Mouse (Mus musculus) left cerebral cortex, postnatal 14 days (tissue): ENCODE data around the gene Cks1b. TPM values are rescaled to one million over a fixed set of nuclear protein-coding genes. Genes with fewer than 3 reads are reported as not detected.
"Not testable (repeated sequence)": the region's sequence is repeated elsewhere in the genome, so short reads cannot be mapped to it uniquely, and the experiment has no call there.

Source experiments
- DNase-seq, 2 experiments: peaks; one replicate each; pipeline ENCODE4 v3.0.0; 2021 to 2022; ENCODE audit warnings: low spot score in 2 of 2, mixed read lengths in 1 of 2
- intact Hi-C: fragments of 180-260 bp; cut with DNase I; formaldehyde crosslinking; loops from one replicate; pipeline ENCODE4 v1.15.1; 2025
- total RNA-seq, 2 experiments: library from RNA; stranded (reverse); gene quantifications; 2 replicates each; pipeline ENCODE4 v1.2.3; 2021

Gene Cks1b
- total RNA-seq, 2 experiments from 2014 or later = 3.5 to 4.0 TPM

DNA sequence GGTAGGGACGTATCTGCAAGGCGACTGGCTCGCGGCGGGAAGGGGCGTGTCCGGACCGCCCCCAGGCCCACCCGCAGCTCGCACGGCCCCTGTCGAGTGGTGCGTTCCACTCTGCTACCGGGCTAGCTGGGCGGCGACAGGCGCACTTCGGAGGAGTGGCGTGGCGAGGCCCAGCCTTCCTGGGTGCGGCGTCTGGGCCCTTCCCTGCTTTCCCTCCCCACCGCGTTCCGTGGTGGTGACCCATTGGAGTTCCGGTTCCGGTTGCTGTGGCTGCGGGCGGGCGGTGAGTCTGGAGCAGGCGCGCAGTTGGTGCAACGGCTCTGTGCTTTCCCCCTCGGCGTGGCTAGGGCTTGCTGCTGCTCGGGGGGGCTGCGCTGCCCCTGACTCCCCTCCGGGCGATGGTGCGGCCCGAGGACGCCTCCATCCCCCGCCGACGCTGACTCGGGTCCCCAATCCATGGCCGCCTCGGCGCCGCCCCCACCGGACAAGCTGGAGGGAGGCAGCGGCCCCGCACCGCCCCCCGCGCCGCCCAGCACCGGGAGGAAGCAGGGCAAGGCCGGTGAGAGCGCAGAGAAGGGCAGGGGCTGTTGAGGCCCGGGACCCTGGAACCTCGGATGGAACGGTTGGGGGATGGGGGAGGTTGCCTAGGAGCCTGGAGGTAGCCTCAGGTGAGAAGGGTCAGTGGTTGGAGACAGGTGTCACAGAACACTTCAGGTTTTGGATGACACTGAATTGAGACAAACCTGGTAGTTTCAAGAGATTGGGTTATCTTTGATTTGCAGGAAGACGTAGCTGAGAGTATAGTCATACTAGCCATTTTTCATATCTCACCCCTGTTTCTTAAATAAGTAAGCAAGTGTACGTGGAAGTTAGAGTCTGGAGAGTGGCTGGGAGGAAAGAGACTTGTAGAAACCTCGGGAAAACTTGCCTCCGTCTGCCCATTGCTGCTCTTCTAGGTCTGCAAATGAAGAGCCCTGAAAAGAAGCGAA lies 12.3 kb upstream of the Cks1b start, which contains the start of gene Pygo2:
TSS of gene Pygo2 (plus strand) at position 44 of the 989 bp plus-strand sequence.
- DNase-seq = peak; percentile 96 to 97
- intact Hi-C loops = no loop called here

DNA sequence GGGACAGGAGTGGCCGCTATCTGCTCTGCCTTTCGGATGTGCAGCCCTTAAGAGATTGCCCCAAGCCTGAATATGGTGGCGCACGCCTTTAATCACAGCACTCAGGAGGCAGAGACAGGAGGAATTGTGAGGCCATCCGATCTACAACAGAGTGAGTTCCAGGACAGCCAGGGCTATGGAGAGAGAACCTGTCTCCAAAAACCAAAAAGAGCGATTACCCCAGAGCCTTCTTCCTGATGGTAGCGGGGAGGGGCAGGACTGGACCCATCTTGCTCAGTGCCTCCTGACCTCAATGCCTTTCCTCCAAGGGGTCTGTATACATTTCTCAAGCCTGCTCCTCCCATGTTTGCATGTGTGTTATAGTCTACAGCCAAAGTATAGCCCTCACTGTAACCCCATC lies 10.8 kb upstream of the Cks1b start:
- DNase-seq, intact Hi-C loops: not testable (repeated sequence)

DNA sequence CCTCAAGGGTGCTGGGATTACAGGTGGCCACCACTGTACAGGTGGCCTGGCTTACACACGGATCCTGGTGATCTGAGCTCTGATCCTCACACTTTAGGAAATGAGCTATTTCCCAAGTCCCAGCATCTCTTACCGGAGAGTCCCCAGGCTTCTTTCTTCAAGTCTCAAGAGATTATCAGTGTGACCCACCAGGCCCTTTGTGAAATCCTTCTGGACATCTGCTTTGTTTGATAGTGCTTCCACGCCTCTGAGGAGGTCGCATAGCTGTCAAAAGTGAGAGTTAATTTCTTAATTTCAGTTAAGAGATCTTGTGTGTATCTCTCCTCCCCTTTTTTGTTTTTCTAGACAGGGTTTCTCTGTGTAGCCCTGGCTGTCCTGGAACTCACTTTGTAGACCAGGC lies 7.7 kb upstream of the Cks1b start:
- intact Hi-C loops = no loop called here

DNA sequence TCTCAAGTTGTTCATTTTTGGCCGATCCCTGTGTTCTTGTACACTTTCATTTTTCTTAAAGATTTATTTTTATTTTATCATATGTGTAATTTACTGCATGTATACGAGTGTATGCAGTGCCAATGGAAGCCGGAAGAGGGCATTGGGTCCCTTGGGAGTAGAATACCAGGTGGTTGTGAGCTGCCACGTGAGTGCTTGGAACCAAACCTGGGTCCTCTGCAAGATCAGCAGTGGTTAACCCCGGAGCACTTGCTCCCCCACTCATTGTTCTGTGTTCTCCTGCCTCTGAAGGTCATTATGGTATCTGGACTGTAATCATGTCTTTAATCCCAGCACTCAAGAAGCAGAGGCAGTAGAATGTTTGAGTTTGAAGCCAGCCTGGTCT lies 7.0 kb upstream of the Cks1b start:
- intact Hi-C loops = no loop called here
- no peak for DNase-seq

More for the DNA sequence above, 7.7 kb upstream of the Cks1b start:
- no peak for DNase-seq

DNA sequence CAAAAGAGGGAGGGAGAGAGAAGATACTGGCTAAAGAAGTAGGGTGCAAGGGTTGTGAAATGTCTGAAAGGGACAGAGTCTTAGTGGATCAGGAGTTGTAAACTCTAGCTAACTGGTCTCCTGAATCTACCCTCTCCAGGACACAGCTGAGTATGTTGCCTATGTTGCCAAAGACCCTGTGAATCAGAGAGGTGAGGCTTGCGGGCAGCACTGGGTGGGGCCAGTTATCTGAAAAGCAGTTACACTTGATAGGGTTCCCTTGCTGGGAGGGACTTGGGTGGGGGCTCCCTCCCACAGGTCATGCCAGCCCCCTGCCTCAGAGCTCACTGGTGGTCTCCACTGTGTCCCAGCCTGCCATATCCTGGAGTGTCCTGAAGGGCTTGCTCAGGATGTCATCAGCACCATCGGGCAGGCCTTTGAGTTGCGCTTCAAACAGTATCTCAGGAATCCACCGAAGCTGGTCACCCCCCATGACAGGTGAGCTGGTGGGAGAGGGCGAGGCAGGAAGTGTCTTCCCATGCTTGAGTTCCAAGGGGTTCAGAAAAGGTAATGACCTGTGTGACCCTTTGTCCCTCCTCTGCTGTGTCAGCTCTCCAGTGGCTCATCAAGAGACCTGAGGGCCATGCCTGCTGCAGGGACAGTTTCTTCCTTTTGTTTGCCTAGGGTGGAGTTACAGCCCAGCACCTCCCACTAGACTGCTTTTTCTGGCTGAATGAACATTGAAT lies 6.4 kb upstream of the Cks1b start:
- intact Hi-C loops = no loop called here
- DNase-seq = no peak

DNA sequence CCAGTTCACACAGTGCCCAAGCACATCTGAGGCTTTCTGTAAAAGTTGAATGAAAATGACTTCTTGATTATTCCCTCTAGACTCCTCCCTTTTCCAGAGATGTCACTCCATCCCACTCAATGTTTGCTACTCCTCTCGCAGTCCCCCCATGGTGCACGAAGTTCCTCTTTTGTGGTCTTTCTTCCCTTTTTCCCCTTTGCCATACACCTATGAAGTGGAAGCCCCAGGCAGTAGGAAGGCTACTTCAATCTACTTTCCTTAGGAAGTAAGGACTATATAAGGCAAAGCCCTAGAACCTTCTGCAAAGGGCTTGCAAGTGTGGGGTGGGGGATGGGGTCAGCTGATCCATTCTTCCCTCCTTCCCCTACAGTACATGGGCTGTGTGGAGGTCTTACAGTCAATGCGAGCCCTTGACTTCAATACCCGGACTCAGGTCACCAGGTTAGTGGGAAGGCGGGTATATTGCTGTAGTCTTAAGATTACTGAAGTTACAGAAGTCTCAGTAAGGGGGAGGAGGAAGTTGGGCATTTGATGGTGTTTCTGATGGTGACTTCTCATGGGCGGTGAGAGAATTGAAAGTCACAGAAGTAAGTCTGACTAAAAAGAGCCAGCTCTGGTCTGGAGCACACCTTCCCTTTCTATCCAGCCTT lies 4.5 kb upstream of the Cks1b start:
- intact Hi-C loops = no loop called here
- DNase-seq = no peak

DNA sequence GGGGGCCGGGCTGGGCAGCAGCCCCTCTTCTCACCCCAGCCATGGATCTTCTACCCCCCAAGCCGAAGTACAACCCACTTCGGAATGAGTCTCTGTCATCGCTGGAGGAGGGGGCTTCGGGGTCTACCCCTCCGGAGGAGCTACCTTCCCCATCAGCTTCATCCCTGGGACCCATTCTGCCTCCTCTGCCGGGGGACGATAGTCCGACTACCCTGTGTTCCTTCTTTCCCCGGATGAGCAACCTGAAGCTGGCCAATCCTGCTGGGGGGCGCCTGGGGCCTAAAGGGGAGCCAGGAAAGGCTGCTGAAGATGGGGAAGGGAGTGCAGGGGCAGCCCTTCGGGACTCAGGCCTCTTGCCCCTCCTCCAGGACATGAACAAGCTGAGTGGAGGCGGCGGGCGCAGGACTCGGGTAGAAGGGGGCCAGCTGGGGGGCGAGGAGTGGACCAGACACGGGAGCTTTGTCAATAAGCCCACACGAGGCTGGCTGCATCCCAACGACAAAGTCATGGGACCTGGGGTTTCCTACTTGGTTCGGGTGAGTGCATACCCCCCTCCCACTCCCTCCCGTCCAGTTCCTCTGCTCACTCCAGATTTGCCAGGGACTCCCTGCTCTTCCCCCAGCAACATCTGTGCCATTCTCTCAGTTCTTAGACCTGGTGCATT lies 3.8 kb upstream of the Cks1b start:
- intact Hi-C loops = no loop called here
- no peak for DNase-seq

DNA sequence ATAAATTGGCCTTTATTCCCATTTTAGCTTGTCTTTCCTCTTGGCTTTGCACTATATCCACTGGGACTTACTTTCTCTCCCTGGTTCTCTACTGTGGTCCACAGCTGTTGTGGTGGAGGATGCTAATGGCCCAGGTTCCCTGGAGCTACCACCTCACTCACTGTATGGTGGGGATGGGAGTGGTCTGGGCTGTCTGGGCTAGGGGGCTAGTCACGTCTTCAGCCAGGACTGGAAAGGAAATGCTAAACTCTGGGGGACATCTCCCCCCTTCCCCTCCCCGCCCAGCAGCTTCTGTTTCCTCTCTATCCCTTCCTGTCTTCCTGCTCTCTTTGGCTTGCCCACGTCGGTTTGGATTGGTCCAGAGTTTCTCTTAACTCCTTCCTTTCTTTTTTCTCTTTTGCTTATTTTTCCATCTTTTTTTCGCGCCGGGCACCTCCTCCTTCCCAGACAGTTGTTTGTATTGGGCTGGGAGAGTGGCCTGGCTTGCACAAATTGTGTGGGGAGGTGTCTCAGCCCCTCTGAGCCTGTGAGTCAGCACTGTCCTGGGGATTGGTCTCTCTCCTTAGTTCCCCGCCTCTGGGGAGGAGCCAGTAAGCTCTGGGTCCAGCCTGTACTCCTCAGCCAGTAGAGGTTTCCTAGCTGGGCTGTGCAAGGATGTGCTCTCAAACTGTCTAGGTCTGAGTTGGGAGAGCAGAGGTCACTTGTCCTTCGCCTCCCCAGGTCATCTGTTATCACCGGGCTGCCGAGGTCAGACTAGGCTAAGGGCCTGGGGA lies 3.0 kb upstream of the Cks1b start:
- DNase-seq = peak; percentile 72 to 76
- intact Hi-C loops = no loop called here

DNA sequence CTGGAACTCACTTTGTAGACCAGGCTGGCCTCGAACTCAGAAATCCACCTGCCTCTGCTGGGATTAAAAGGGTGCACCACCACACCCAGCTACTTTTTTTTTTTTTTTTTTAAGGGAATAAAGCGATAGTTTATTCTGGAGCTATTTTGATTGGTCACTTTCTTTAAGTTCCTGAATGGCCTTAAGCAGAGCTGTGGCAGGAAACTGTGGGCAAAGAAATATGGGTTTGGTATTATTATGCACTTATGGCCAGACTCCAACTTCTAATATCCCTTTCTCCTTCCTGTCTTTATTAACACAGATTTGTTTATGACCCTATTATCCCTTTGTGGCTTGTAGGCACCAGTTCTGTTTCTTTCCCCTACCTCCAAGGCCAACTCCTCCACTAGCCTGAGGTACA lies 2.2 kb upstream of the Cks1b start:
- DNase-seq = no peak
- intact Hi-C loops = no loop called here

DNA sequence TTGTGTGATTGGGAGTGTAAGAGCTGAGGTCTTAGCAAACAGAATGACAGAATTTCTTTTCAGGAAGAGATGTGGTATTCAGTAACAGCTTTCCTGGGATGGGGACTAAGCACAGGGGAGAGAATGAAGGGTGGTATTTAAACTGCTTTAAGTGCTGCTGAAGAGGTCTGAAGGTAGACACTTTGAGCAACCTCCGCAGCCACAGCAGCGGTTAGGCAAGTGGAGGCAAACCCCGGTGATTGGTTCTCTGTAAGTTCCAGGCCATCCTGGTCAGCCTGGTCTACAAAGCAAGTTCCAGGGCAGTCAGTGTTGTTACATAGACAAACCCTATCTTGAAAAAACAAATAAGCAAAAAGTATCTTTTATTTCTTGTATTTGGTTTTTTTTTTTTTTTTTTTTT lies 1.8 kb upstream of the Cks1b start:
- no peak for DNase-seq
- intact Hi-C loops = no loop called here

DNA sequence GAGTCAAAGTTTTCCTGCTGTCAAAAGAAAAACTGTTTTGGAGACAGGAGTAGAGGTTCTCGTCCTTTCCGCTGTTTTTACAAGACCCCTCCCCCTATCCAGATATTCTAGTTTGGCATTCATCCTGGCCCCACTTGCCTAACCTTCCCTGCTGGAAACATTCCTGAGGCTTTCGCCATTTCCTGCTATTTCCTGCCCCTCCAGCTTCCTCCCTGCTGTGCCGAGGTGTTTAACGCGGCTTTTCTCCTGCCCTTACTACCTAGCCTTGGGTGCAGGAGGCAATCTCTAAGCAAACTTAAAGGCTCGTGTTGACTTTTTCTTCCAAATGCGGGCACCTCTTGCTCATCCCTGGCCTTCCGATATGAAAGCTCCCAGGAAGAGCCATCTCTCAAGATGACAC lies 1.4 kb upstream of the Cks1b start:
- no peak for DNase-seq
- intact Hi-C loops = no loop called here

DNA sequence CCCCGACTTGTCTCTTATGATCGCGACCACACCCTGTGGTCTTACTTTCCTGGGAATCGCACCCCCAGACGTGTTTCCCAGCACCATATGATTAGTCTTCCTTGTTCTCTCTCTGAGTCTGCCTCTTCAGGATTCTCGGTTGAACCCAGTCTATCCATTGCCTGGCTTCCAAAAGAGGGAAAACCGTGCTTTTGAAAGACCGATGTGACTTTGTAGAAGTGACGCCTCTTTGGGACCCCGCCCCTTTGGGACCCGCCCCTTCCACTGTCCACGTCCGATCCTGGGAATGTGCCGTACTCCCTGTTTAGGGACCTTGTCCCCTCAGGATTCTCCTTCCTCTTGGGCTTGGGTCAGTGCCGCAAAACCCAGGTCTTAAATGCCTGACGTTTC lies 673 bp upstream of the Cks1b start:
- DNase-seq = peak in 1 of 2 experiments; percentile 27
- intact Hi-C loops = no loop called here

DNA sequence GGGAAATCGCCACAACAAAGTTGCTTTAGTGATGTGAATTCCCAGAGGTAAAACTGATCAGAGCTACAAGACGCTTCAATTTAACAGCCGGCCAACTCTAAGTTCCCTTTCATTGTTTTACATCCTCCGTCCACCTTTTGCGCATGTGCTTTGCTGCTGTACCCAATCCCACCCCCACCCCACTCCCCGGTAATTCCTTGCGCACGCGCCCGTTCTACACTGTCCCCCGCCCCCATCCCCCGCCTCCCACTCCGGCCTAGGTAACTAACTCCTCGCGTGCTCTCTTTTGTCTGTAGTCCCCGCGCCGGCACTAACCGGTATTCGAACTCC lies 378 bp downstream of the Cks1b start:
- DNase-seq = no peak
- intact Hi-C loops = no loop called here

DNA sequence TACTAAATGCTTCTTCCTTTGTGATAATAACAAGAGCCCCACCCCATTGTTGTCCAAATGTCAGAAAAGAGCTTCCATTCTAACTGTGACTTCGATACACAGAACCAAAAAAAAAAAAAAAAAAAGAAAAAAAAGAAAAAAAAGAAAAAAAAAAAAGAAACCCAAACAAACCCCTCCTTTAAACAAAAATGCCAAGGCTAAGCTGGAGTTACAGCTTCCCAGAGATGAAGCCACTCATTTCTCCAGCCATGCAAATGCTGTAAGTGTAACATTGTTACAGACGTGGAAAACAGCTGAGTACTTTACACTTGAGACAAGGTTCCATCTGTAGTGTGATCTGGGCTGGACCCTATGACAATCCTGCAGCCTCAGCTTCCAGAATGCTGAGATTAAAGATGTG lies 1.1 kb downstream of the Cks1b start:
- no peak for DNase-seq
- intact Hi-C loops = no loop called here

DNA sequence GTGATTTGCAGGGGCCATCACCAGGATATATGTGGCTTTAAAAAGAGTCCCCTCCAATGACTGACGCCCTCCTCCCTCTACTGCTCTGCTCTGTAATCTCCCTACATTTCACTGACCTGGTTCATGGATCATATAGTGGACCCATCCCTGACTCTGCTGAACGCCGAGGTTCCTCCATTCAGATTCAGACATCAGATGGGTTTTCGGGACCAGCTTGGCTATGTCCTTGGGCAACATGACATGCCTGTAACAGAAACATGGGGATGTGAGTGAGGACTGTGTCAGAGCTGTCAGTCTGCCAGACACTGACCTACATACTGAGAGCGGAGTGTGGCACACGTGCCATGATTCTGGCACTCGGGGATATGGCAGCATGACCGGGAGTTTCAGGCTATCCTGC lies 2.0 kb downstream of the Cks1b start:
- intact Hi-C loops = no loop called here
- DNase-seq = no peak

DNA sequence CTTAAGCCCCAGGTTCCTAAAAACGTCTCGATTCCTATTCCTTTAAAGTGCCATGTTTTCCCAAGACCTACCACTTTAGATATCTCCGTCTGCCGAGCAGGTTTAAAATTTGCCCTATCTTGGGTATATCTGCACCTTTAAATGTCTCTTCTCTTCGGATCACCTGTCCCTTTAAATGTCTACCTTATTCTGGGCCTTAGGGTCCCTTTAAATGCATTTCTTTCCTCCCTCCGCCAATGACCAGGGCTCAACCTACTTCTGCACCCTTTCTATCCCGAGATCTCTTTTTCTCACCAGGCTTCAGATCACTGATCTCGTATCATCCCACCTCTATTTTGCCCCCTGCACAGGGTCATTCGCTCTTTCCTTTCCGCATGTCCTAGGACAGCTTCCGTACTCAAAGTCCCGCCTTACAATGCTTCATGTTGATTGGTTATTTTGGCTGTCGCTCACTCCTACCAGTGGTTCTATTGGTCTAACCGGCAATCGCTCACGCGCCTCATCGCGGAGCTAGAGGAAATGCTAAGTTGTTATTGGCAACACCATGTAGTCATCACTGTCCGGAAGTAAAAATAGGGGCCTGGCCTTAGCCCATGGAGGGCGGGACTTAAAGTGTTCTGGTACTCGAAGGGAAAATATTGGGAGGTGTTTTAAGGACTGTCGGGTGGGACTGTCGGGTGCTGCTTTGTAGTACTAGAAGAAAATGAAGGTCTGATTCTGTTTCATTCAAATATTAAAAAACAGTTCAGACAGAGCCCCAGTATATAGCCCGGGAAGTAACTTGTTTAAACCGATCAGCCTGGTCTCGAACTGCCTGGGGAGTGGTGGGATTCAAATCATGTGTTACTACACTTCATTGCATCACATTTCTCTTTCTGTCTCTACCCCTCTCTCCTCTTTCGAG lies 6.4 kb downstream of the Cks1b start, which contains the start of gene Flad1:
TSS of gene Flad1 (minus strand) at position 381 of the 904 bp plus-strand sequence.
- intact Hi-C loops = no loop called here
- DNase-seq = peak; percentile 100

DNA sequence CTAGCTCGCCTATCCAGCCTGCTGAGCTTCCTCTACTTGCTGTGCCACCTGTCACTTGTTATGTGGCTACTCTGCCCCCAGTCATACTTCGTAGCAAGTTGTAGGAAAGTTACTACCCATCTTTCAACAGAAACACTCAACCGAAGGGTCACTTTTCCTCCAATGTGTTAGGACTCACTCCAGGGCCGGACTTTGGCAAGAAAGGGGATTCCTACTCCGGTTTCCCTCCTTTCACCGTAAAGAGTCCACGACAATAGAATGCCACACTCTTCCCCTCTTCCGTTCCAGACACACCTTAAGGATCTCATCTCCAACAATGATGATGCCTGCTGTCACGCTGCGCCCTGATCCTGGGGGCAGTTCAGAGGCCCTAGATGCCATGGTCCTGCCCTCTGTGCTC lies 7.3 kb downstream of the Cks1b start:
- intact Hi-C loops = no loop called here

DNA sequence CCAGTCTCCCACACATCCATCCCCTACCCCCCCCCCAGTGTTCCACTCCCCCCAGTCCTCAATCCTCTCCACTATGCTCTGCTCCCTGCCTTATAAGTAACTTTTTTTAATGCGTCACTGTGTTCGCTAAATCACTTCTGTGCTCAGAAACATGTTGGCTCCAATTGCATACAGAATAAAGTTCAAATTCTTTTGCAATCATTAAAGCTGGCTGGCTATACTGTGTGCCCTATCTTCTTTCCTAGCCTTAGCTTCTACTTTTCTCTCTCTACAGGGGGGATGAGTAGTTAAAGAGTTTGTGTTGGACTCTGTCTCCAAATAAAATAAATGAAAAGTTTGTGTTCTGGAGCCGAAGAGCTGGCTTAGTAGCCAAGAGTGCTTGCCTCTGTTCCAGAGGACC lies 8.5 kb downstream of the Cks1b start:
- intact Hi-C loops = no loop called here
- DNase-seq = no peak

More for the DNA sequence above, 7.3 kb downstream of the Cks1b start:
- DNase-seq = no peak
